Mouse (Mus musculus): ENCODE measurements around the gene Adgrl2.

The Adgrl2 gene

DNA sequence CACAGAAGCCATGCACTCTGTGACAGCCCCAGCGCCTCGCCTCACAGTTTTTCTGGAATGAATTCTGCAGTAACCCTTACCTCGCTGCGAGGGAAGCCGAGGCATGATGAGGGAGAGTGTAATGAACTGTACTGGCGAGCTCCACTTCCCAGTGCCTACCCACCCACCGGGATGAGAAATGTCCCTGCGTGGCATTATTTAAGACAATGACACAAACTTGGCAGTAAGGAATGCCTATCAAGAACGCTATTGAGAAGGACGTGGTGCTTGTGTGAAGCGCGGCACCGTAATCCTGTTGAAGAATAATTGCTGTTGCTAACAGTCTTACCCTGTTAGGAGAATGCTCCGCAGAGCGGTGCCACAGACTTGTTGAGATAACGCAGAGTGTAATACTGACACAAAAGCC, 13.2 kb downstream of the Adgrl2 start:
- no peak for DNase-seq (ENCODE audit: low read depth, low spot score)

DNA sequence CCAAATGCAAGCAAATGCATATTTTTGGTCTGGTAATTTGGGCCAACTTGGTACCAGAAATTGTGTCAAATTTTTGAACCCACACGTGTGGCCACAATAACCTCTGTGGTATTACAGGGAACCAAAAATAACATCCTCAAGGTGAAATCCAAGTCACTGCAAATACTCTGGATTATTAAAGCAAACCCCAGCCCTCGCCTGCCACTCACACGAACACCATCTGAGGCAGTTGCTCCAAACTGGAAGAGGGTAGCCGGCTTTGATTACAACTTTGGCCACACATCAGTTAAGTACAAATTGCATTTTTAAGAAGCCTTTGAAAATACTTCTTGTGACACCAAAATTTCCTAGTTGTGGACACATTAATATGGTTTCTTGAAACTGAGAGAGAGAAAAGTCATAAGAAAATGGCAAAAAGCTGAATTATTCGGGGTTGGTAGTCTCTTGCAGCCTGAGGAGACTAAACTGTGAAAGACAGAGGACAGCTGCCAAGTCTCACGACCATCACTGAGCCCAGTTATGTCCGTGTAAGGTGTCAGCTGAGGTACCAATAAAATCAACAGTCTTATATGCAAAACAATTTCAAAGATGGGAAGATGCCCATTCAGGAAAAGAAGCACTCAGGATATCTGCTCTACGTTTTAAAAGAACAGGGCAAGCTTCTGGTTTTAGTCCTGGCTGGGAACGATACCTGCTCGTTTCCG, 18.3 kb downstream of the Adgrl2 start:
- no peak for DNase-seq (ENCODE audit: low read depth, low spot score)

DNA sequence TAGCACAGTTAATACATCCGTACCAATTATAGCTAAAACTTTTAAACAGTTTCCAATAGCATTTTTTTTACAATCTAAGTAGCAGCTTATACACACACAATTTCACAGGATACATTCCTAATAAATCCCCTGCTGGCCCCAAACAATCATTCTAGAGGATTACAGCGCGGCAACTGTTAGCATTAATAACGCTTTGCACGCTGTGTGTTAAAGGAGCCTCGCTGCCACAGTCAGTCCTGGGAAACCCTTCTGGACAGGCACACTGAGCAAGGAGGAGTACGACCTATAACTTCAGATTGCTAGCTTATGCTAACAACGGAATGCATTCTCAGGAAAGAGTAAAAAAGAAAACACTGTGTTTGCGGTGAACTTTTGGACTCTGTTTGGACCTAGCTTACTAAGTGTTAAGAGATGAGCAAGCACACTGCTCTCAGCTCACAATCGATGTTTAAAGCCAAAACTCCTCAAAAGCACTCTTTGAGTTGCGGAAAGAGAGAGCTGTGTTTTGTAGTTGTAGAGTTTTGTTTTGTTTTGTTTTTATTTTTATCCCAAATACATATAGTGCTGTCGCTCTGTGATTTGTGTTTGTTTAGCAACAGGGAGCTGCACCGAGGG, 25.3 kb downstream of the Adgrl2 start:
- no peak for DNase-seq (ENCODE audit: low read depth, low spot score)

DNA sequence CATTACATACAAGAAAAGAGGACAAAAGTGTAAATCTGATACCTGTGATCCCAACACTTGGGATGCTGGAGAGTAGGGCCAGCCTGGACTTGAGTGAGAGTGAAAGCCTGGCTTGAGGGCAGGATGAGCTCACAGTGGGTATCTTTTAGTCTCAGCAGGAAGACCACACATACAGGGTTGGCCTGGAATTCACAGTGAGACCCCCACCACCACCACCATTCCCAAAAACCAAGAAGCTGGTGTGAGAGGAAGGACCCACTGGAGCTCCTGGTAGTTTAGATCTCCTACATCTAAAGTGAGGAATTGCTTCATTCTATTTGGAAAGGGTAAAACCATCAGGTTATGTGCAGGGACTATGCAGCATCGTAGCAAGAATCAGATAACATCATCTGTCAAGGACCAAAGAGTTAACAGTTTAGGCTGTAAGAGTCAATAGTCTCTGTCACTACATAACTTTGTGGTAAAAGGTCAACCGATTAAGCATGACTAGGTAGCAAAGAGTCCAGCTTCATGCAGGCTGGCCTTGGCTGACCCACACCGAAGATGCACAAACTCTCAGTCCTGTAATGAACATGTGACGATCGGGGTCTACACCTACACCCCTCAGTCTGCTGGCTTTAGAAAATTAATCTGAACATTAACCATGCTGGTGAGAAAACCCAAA, 26.8 kb downstream of the Adgrl2 start:
- no peak for DNase-seq (ENCODE audit: low read depth, low spot score)

DNA sequence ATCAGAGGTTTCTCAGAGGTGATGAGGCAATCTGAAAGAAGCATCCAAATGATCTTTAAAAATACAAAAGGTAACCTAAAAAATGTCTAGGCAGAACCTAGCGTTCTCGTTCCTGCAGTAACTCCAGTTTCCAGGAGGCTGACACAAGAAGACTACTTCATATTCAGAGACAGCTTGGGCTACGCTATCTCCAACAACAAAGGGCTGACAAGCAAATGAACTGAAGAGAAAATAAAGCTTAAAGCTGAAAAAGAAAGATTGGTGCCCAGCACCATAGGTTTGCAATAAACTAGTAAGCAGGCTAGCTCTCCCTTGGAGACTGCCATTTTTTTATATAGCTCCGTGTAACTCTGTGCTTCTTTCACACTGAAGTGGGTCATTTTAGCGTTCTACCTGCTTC, 28.7 kb downstream of the Adgrl2 start:
- DNase-seq (ENCODE audit: low read depth, low spot score) = no peak

DNA sequence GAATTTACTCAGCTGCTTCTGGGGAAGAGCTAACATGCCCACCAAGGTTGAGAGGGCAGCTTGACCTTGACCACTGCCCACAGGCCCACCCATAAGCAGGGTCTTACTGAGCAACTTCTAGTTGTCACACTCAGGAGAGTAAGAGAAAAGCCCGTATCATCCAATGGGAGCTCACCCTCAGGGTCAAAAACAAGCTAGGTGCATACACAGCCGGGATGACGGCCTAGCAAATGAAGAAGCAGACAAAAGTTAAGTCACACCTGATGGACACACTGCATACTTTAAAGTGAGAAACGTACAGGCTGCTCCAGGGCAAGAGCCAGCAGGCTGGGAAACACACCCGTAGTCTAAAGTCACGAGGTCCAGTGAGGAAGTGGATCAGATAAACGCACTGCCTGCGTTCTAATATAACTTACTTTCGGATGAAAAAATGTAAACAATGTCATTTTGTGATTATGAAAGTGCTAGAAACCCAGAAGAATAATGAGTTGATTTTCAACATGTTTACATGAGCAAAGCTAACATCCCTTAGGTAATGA, 29.5 kb downstream of the Adgrl2 start:
- DNase-seq (ENCODE audit: low read depth, low spot score) = no peak

DNA sequence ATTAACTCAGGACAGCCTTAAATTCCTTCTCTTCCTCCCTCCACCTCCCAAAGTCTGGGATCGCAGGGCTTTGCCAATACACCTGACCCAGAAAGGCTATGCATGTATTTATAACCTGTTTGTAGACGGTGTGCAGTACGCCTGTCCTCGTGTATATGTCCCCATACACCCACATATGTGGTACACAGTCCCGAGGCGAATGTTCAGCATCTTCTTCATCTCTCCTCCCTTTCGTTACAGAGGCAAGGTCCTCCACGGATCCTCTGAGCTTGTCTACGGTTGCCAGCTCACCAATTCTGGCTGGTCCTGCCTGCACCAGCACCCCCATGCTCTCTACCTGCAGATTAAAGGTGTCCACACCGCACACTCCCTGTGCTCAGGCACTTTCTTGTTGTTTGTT, 30.1 kb downstream of the Adgrl2 start:
- no peak for DNase-seq (ENCODE audit: low read depth, low spot score)

DNA sequence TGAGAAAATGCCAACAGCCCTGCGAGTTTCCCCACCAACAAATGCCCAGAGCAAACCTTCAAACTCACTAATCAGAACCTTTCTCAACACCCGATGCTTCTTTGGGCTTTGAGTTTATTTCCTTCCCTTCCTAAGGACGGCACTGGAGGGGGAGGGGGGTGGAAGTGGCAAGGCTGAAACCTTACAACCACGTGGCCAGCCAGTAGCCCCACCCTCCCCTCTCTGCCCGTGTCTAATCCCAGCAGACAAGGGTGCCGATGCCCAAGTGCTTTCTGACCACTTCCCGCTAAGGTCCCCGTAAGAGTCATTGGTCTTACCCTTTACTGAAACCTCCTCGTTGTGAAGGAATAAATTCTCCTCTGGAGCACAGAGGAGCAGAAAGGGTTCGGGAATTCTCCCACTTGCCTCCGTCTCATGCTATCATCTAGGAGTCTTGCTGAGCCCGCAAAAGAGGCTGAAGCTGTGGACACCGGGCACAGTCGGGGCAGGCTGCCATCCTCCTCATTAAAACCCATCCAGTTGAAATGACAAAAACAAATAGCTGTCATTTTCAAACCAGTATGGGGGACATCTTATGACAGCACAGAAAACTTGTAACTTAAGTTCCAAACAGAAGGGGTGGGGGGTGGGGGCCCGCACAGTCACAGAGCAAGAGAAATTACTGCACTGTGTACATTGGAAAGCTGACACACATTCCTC, 30.9 kb downstream of the Adgrl2 start:
- DNase-seq (ENCODE audit: low read depth, low spot score) = no peak

DNA sequence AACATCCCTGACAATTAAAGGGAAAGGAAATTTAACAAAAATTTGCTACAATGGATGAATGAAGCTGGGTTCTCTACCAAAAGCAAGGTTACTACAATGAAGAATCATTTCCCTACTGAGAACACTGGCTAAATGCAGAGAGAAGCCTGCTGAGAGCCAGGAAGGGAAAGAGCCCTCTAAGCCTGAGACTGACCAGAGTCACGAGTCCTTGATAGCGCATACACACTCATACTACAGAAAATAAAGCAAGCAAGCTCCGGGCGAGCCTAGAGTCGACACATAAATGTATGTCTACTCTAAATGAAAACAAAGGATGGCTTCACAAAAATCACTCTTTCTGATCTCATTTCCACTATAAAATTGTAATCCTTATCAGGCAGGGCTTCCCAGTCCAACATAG, 31.6 kb downstream of the Adgrl2 start:
- no peak for DNase-seq (ENCODE audit: low read depth, low spot score)

DNA sequence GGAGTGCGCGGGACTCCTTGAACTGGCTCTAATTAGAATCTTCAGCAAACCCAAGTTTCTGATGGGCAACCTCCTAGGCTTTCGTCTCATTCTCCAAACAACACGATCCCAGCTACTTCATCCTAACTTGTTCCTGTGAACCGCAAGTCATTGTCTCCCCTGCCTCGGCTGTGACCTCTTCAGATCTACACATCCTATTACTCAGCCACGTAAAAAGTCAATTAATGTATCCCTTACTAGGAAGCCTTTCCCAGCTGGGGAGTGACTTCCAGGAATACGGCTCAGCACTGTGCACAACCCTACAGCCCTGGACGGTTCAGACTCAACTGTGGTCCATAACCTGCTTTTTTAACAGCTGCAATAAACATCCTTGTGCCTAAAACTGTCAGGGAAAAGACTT, 32.2 kb downstream of the Adgrl2 start:
- DNase-seq (ENCODE audit: low read depth, low spot score) = no peak

DNA sequence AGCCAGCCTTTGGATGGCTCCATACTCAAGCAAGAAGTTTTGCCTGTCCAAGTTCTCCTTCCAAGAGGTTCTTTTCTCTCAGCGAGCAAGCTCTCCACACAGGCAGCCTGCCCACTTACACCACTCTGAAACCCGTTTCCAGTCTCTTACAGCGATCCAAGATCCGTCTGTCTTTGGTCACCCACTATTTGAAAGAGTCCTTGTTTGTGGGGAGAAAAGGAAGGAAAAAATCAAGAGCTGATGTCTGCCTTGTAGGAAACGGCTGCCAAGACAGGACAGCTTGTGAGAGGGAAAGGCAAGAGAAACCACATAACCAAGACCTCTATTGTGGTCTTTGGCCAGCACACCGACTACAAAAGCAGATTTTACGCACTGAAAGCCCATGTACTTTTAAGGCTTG, 33.5 kb downstream of the Adgrl2 start:
- DNase-seq (ENCODE audit: low read depth, low spot score) = no peak

DNA sequence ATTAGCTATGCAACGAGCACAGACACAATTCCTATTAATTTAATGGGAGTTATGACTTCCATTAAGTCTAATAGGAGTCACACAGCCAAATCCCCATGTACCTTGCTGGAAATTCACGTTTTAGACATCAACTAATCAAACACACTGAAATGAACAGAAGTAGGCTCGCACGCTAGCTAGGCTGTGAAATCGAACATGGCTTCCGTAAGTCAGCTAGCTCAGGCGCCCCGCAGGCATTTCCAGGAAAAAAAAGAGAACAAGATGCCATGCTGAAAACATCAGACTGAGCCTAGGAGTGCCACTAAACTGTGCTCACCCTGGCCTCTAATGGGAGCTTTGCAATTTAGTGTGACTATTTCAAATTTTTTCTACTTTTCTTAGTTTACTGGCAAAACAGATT, 40.6 kb downstream of the Adgrl2 start:
- no peak for DNase-seq (ENCODE audit: low read depth, low spot score)

DNA sequence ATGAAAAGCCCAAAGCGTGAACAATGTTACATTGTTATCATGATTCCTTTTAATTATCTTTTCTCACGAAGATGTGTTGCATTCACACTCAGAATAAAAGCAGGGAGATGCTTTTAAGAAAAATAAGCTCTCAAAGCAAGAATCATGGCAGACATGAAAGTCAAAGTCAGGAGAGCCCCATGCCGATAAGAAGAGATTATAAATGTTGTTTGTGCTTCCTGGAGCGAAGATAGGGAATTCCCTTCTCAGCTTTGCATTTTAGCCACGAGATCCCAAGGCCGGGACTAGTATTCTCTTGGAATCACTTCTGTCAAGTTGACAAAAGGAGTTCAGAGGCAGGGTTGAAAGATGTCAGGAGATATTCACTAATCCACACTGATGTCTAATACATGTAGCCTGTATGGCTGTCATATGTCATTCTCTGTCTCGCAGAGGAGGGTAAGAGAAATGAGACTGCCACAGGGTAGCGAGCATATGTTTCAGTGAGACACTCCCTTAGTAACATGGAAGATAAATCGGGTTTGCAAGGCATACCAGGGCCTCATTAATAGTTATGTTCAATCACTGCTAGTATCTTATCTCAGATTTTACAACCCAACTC, 42.5 kb downstream of the Adgrl2 start:
- DNase-seq (ENCODE audit: low read depth, low spot score) = no peak

DNA sequence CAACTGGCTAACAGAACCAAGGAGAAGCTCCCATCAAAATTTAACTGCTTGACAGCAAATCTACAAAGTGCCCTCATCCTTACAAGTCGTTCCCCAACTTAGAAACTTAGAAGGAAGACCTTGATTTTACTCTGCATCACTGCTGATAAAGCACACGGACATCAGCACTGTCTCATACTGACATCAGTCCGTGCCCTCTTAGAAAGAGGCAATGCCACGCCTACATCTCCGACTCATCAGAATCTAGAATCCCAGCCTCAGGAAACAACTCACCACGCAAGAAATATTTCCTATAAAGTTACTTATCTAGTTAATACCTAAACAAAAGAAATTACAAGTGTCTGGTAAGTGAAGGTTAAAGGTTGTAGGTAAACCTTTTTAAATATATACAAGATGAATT, 43.1 kb downstream of the Adgrl2 start:
- DNase-seq (ENCODE audit: low read depth, low spot score) = no peak

DNA sequence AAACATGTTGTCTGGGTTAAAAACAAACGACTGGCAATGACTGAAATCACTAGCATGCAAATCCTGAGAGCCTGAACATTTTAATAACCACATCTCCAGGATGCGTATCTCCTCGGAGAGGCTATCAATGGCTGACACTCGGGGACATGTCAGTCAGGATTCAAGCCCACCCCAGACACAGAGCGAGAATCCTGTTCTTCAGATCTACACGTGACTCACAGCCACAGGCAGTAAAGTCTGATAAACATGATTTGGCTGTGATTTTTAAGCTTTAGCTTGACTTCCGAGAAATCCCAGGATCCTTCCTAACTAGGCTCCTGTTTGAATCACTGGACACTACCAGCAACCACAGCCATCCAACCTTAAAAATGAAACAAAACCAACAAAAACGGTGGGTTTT, 44.8 kb downstream of the Adgrl2 start:
- DNase-seq (ENCODE audit: low read depth, low spot score) = no peak

DNA sequence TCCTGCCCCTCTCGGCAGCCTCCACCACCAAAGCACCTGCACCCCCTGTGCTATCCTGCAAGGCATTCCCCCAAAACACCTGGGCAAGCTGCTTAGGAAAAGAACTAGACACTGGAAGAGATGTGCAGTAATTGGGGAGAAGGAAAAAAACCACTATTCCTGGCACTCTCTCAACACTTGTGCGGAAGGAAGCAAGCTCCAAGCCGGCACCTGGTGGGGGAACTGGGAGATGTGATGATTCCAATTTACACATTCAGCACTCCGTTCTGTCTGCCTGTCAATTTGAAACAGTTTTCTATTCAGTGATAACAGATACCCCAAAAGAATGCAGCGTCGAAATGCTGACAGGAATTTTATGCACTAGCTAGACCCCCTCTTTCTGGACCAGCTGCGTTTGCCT, 50.9 kb downstream of the Adgrl2 start:
- no peak for DNase-seq (ENCODE audit: low read depth, low spot score)

DNA sequence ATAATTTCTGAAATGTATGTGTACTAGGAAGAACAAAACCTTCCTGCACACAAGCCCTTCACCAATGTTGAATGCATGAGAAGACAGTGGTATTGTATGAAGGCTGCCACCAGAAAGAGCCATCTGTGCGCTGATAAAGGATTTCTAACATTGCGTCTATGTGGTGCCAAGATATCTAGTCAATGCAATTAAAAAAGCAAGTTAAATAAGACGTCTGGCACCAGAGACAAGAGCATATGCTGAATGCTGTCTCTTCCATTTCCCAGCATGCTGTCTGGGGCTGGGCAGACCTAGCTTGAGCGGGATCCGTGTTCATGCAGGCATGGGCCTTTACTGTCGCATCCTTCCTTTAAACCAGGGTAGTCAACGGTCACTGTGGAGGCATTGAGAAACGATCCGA, 55.3 kb downstream of the Adgrl2 start:
- no peak for DNase-seq (ENCODE audit: low read depth, low spot score)

DNA sequence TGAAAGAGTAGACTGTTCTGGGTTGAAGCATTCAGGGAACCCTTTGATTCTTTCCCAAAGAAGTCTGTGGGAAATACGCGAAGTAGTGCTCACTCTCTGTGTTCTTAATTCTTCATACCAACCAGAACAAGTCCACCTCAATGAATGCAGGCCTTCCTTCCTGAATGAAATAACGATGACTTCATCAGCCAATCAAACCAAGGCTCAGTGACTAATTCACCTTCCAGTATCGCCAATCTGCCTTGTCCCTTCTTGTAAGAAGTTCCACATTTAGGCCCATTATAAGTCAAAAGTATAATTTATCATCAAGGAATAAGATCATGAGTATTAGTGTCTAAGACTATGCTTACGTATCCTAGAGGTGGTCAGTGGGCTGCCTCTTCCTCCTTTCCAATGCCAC, 56.1 kb downstream of the Adgrl2 start:
- DNase-seq (ENCODE audit: low read depth, low spot score) = no peak

DNA sequence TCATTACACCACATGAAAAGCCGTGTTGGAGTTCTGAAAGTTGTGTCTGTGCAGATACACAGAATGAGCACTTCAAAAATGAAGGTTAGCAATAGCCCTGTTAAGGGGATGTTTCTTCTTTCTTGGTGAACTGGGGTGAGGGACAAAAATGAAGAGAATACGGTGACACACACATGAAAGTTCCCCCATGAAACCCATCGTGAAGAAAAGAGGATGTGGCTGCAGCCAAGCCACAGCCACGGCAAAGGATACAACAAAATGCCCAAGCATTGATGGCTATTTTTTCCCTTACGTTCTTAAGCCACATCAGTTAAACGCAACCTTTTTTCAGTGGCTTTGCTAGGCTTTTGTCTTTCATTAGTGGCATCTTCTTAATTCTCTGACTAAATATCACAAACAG, 57.2 kb downstream of the Adgrl2 start:
- DNase-seq (ENCODE audit: low read depth, low spot score) = no peak

DNA sequence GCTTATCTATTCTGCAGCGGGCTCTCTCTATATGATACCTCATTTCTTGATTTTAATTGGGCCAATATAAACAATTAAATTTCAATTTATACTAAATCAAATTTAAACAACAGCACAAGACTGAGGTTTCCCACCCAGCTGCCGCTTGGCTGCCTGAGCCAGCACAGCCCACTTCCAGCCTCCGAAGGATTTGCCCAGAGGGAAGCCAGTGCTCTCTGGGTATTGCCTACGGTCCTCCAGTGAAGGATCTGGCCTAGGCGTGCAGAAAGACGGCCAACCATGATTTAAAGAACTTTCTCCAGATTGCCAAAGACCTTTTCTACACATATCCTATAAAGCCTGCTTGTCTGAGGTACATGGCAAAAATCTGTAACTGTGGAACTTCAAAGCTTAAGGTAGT, 59.4 kb downstream of the Adgrl2 start:
- DNase-seq (ENCODE audit: low read depth, low spot score) = no peak

DNA sequence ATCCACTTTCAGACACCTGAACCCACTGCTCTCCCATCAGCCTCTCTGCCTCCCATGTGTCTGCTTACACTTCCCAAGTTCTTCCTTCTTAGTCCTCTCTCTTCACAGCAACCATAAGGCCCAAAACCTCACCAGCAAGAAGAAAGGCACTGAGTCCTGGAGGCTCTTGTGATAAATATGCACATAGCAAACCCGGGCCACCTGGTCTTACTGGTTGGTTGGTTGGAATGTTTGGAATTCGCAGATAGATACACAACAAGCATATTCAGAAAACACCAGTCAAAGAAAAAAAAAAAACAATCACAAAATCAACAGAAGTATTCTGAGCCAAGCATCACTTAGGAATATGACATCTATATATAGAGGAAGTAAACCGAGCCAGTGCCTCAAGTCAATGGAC, 64.0 kb downstream of the Adgrl2 start:
- no peak for DNase-seq (ENCODE audit: low read depth, low spot score)

DNA sequence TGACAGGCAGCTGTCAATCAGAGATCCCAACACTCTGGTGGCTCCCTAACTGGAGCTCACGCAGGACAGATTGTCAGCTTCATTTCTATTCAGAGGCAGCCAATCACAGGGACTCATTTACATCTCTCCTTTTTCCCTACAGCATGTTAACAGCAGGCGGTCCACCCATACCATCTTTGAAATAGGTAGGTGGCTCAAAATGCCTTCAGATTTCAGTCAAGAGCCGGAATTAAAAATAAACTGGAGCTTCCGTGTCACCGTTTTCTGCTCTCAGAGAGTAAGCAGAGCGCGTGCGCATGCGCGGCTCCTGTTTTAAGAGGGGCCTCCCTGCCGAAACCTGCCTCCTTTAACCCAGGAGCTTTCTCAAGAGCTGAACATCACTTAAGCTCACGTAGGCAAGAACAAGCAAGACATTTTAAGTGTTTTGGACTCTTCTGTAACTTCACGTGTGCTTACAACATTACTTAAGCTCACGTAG, 67.7 kb downstream of the Adgrl2 start:
- DNase-seq (ENCODE audit: low read depth, low spot score) = no peak

Data from c-Kit-negative CD71-positive TER-119-positive erythroid progenitor cells, embryonic 14.5 days (primary cell).